Mouse (Mus musculus) CH12F3 (cell line): ENCODE results near the gene Tll2.

ENCODE experiments used
- in situ Hi-C: fragments of 300-500 bp; cut with MboI; formaldehyde crosslinking; loops from 2 replicates; pipeline ENCODE4 v1.14.3; 2020; ENCODE audit warnings: low sequenced_read_pairs

Gene Tll2

GRCm38 (mm10) chr19:41035809-41036551 lies 170.7 kb downstream of the Tll2 start:
- in situ Hi-C loops: loop anchor here (25.0 kb wide), 1 partner anchor 274 kb away; no protein-coding TSS in a partner anchor
